Mouse (Mus musculus): ENCODE results near the gene Dscam. TPM values are rescaled to one million over a fixed set of nuclear protein-coding genes. Genes with fewer than 3 reads are reported as not detected.

Gene Dscam
- polyA plus RNA-seq, 1 experiment from 2014 or later = 0.81 TPM

- Histone ChIP-seq H3K4me2 (ENCODE audit: low read depth, low read length) (no peak overlapping the region), H3K9ac (replicated peaks; ENCODE audit: low read length) (no peak overlapping the region), H3K36me3 (replicated peaks; ENCODE audit: control insufficient read depth, insufficient read depth, low read depth, low read length) (no peaks in the 10 kb centered on the region), H3K9me3 (replicated peaks; ENCODE audit: control insufficient read depth, low read length) (no peaks in the 10 kb centered on the region), H3K27me3 (ENCODE audit: control insufficient read depth, insufficient read depth, low read length) (no peaks in the 10 kb centered on the region), H3K4me3 (ENCODE audit: low read depth, low read length) (no peak overlapping the region), H3K27ac (replicated peaks; ENCODE audit: low read depth, low read length) (no peak overlapping the region), H3K4me1 (ENCODE audit: control insufficient read depth, insufficient read depth, low read length) (no peaks in the 10 kb centered on the region)
- 57% methylated on average over 2 of the region's 2 CpGs for WGBS
- no peak for ATAC-seq (replicated peaks; ENCODE audit: insufficient number of reproducible peaks, low FRiP score, low TSS enrichment, low read depth)
- no peak for DNase-seq (ENCODE audit: low spot score)
These were observed 201.6 kb downstream of the Dscam start for GRCm38 (mm10) chr16:96968885-96969480.

GRCm38 (mm10) chr16:96959695-96960094, 210.9 kb downstream of the Dscam start:
- Histone ChIP-seq H3K36me3 (replicated peaks; ENCODE audit: control insufficient read depth, insufficient read depth, low read depth, low read length) (no peaks in the 10 kb centered on the region), H3K4me1 (ENCODE audit: control insufficient read depth, insufficient read depth, low read length) (no peaks in the 10 kb centered on the region), H3K27me3 (ENCODE audit: control insufficient read depth, insufficient read depth, low read length) (no peaks in the 10 kb centered on the region), H3K9ac (replicated peaks; ENCODE audit: low read length) (no peak overlapping the region), H3K27ac (replicated peaks; ENCODE audit: low read depth, low read length) (no peak overlapping the region), H3K4me2 (ENCODE audit: low read depth, low read length) (no peak overlapping the region), H3K4me3 (ENCODE audit: low read depth, low read length) (no peak overlapping the region), H3K9me3 (replicated peaks; ENCODE audit: control insufficient read depth, low read length) (no peaks in the 10 kb centered on the region)
- 85% methylated on average over 3 of the region's 3 CpGs for WGBS
- DNase-seq (ENCODE audit: low spot score) (no peak), ATAC-seq (replicated peaks; ENCODE audit: insufficient number of reproducible peaks, low FRiP score, low TSS enrichment, low read depth) (no peak)

- H3K9ac ChIP-seq (replicated peaks; ENCODE audit: low read length) = no peak overlapping the region
- H3K27me3 ChIP-seq (ENCODE audit: control insufficient read depth, insufficient read depth, low read length) = no peaks in the 10 kb centered on the region
- WGBS = 42% methylated on average over 11 of the region's 11 CpGs
- H3K9me3 ChIP-seq (replicated peaks; ENCODE audit: control insufficient read depth, low read length) = no peaks in the 10 kb centered on the region
- H3K4me1 ChIP-seq (ENCODE audit: control insufficient read depth, insufficient read depth, low read length) = no peaks in the 10 kb centered on the region
- no peaks in the 10 kb centered on the region for H3K36me3 ChIP-seq (replicated peaks; ENCODE audit: control insufficient read depth, insufficient read depth, low read depth, low read length)
- DNase-seq (ENCODE audit: low spot score) = no peak
- no peak overlapping the region for H3K27ac ChIP-seq (replicated peaks; ENCODE audit: low read depth, low read length)
- no peak for ATAC-seq (replicated peaks; ENCODE audit: insufficient number of reproducible peaks, low FRiP score, low TSS enrichment, low read depth)
- no peak overlapping the region for H3K4me3 ChIP-seq (ENCODE audit: low read depth, low read length)
- H3K4me2 ChIP-seq (ENCODE audit: low read depth, low read length) = no peak overlapping the region
These were observed 224.9 kb downstream of the Dscam start for GRCm38 (mm10) chr16:96945468-96946302.

GRCm38 (mm10) chr16:96943648-96944047, 226.9 kb downstream of the Dscam start:
- Histone ChIP-seq H3K9ac (replicated peaks; ENCODE audit: low read length) (no peak overlapping the region), H3K36me3 (replicated peaks; ENCODE audit: control insufficient read depth, insufficient read depth, low read depth, low read length) (no peaks in the 10 kb centered on the region), H3K27me3 (ENCODE audit: control insufficient read depth, insufficient read depth, low read length) (no peaks in the 10 kb centered on the region), H3K27ac (replicated peaks; ENCODE audit: low read depth, low read length) (no peak overlapping the region), H3K4me3 (ENCODE audit: low read depth, low read length) (no peak overlapping the region), H3K4me1 (ENCODE audit: control insufficient read depth, insufficient read depth, low read length) (no peaks in the 10 kb centered on the region), H3K9me3 (replicated peaks; ENCODE audit: control insufficient read depth, low read length) (no peaks in the 10 kb centered on the region), H3K4me2 (ENCODE audit: low read depth, low read length) (no peak overlapping the region)
- DNase-seq (ENCODE audit: low spot score) (no peak), ATAC-seq (replicated peaks; ENCODE audit: insufficient number of reproducible peaks, low FRiP score, low TSS enrichment, low read depth) (no peak)
- WGBS = 90% methylated on average over 2 of the region's 2 CpGs

- H3K9me3 ChIP-seq (replicated peaks; ENCODE audit: control insufficient read depth, low read length) = no peaks in the 10 kb centered on the region
- no peaks in the 10 kb centered on the region for H3K4me1 ChIP-seq (ENCODE audit: control insufficient read depth, insufficient read depth, low read length)
- WGBS = 98% methylated on average over 2 of the region's 2 CpGs
- ATAC-seq (replicated peaks; ENCODE audit: insufficient number of reproducible peaks, low FRiP score, low TSS enrichment, low read depth) (no peak), DNase-seq (ENCODE audit: low spot score) (no peak)
- H3K27me3 ChIP-seq (ENCODE audit: control insufficient read depth, insufficient read depth, low read length) = no peaks in the 10 kb centered on the region
- H3K27ac ChIP-seq (replicated peaks; ENCODE audit: low read depth, low read length) = no peak overlapping the region
- no peak overlapping the region for H3K4me3 ChIP-seq (ENCODE audit: low read depth, low read length)
- no peaks in the 10 kb centered on the region for H3K36me3 ChIP-seq (replicated peaks; ENCODE audit: control insufficient read depth, insufficient read depth, low read depth, low read length)
- no peak overlapping the region for H3K9ac ChIP-seq (replicated peaks; ENCODE audit: low read length)
- no peak overlapping the region for H3K4me2 ChIP-seq (ENCODE audit: low read depth, low read length)
These were observed 235.8 kb downstream of the Dscam start for GRCm38 (mm10) chr16:96934795-96935194.

GRCm38 (mm10) chr16:96932211-96932610, 238.3 kb downstream of the Dscam start:
- ATAC-seq (replicated peaks; ENCODE audit: insufficient number of reproducible peaks, low FRiP score, low TSS enrichment, low read depth) = no peak
- no peak for DNase-seq (ENCODE audit: low spot score)
- no peaks in the 10 kb centered on the region for H3K27me3 ChIP-seq (ENCODE audit: control insufficient read depth, insufficient read depth, low read length)
- no peak overlapping the region for H3K27ac ChIP-seq (replicated peaks; ENCODE audit: low read depth, low read length)
- 93% methylated on average over 6 of the region's 6 CpGs for WGBS
- no peaks in the 10 kb centered on the region for H3K4me1 ChIP-seq (ENCODE audit: control insufficient read depth, insufficient read depth, low read length)
- no peaks in the 10 kb centered on the region for H3K36me3 ChIP-seq (replicated peaks; ENCODE audit: control insufficient read depth, insufficient read depth, low read depth, low read length)
- no peak overlapping the region for H3K9ac ChIP-seq (replicated peaks; ENCODE audit: low read length)
- H3K9me3 ChIP-seq (replicated peaks; ENCODE audit: control insufficient read depth, low read length) = no peaks in the 10 kb centered on the region
- H3K4me3 ChIP-seq (ENCODE audit: low read depth, low read length) = no peak overlapping the region
- H3K4me2 ChIP-seq (ENCODE audit: low read depth, low read length) = no peak overlapping the region

- Histone ChIP-seq H3K27ac (replicated peaks; ENCODE audit: low read depth, low read length) (no peak overlapping the region), H3K4me3 (ENCODE audit: low read depth, low read length) (no peak overlapping the region), H3K4me1 (ENCODE audit: control insufficient read depth, insufficient read depth, low read length) (no peaks in the 10 kb centered on the region), H3K9ac (replicated peaks; ENCODE audit: low read length) (no peak overlapping the region), H3K4me2 (ENCODE audit: low read depth, low read length) (no peak overlapping the region), H3K27me3 (ENCODE audit: control insufficient read depth, insufficient read depth, low read length) (no peaks in the 10 kb centered on the region), H3K36me3 (replicated peaks; ENCODE audit: control insufficient read depth, insufficient read depth, low read depth, low read length) (no peaks in the 10 kb centered on the region), H3K9me3 (replicated peaks; ENCODE audit: control insufficient read depth, low read length) (no peaks in the 10 kb centered on the region)
- WGBS = 76% methylated on average over 2 of the region's 2 CpGs
- no peak for ATAC-seq (replicated peaks; ENCODE audit: insufficient number of reproducible peaks, low FRiP score, low TSS enrichment, low read depth)
- DNase-seq (ENCODE audit: low spot score) = no peak
These were observed 238.8 kb downstream of the Dscam start for GRCm38 (mm10) chr16:96931771-96932170.

GRCm38 (mm10) chr16:96928011-96928410, 242.5 kb downstream of the Dscam start:
- no peaks in the 10 kb centered on the region for H3K36me3 ChIP-seq (replicated peaks; ENCODE audit: control insufficient read depth, insufficient read depth, low read depth, low read length)
- ATAC-seq (replicated peaks; ENCODE audit: insufficient number of reproducible peaks, low FRiP score, low TSS enrichment, low read depth) = no peak
- H3K27me3 ChIP-seq (ENCODE audit: control insufficient read depth, insufficient read depth, low read length) = no peaks in the 10 kb centered on the region
- H3K27ac ChIP-seq (replicated peaks; ENCODE audit: low read depth, low read length) = no peak overlapping the region
- H3K9me3 ChIP-seq (replicated peaks; ENCODE audit: control insufficient read depth, low read length) = no peaks in the 10 kb centered on the region
- no peaks in the 10 kb centered on the region for H3K4me1 ChIP-seq (ENCODE audit: control insufficient read depth, insufficient read depth, low read length)
- no peak for DNase-seq (ENCODE audit: low spot score)
- no peak overlapping the region for H3K4me2 ChIP-seq (ENCODE audit: low read depth, low read length)
- WGBS = 97% methylated on average over 1 of the region's 1 CpGs
- H3K9ac ChIP-seq (replicated peaks; ENCODE audit: low read length) = no peak overlapping the region
- no peak overlapping the region for H3K4me3 ChIP-seq (ENCODE audit: low read depth, low read length)
